Mouse (Mus musculus) urinary bladder, postnatal 14 days (tissue): ENCODE results near the gene Olfr710.
"Not testable (repeated sequence)": the region's sequence is repeated elsewhere in the genome, so short reads cannot be mapped to it uniquely, and the experiment has no call there.

ENCODE experiments used
- DNase-seq: peaks from one replicate; pipeline ENCODE4 v3.0.0; 2021; ENCODE audit warnings: low spot score

The Olfr710 gene

GRCm38 (mm10) chr7:106948212-106948611 is at the start of gene Olfr710:
Olfr710 (minus strand) TSS chr7:106948312.
- DNase-seq, result no peak

- no peak for DNase-seq
Measured at GRCm38 (mm10) chr7:106985236-106985635, 37.1 kb upstream of the Olfr710 start.

DNA sequence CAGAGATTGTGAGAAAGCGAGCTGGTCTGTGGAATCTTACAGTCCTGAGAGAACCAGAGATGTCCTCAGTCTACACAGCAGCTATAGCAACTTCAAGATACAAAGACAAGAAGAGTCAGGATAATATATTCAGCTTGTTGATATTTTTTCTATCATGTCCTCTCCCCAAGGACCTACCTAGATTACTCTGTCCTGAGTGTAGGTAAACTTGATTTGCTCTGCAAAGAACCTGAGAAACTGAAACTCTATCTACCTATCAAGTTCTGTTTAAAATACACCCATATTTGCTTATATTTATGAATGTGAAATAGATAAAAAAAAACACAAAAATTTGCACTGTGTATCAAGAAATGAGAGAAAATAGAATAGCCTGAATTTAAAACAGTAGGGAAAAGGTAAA is 27.2 kb upstream of the Olfr710 start, which contains the start of gene Olfr711:
Olfr711 (minus strand) TSS at position 101 of the 400 bp plus-strand sequence.
- no peak for DNase-seq

GRCm38 (mm10) chr7:106967503-106967902 is 19.4 kb upstream of the Olfr710 start:
- not testable (repeated sequence) for DNase-seq

GRCm38 (mm10) chr7:106963837-106964236 is 15.7 kb upstream of the Olfr710 start, which contains the start of gene Olfr6:
Olfr6 (minus strand) TSS chr7:106963937.
- DNase-seq, result no peak

DNA sequence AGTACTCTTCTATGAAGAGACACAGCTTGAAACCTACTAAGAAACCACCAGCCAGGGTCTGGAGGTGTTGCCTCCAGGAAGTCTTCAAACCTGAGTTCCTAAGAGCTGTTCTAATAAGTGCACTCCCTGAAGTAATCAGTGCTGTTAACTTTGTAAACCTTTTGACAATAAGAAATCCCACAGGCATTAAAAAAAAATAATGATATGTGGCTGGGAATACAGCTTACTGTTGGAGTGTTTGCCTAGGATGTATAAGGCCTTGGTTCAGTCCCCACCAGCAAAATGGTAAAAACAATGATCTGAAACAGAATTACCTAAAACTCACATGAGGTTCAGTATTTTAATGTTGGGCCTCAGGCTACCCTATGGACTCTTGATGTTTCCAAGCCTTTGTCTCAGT is 16.0 kb downstream of the Olfr710 start, which contains the start of gene Olfr709-ps1:
Olfr709-ps1 (minus strand) TSS at position 101 of the 400 bp plus-strand sequence.
- DNase-seq, result no peak

GRCm38 (mm10) chr7:106920961-106921360 is 27.2 kb downstream of the Olfr710 start:
- not testable (repeated sequence) for DNase-seq

GRCm38 (mm10) chr7:106907676-106908075 is 40.4 kb downstream of the Olfr710 start, which contains the start of gene Olfr1532-ps1:
Olfr1532-ps1 (plus strand) TSS chr7:106908001.
- no peak for DNase-seq

DNA sequence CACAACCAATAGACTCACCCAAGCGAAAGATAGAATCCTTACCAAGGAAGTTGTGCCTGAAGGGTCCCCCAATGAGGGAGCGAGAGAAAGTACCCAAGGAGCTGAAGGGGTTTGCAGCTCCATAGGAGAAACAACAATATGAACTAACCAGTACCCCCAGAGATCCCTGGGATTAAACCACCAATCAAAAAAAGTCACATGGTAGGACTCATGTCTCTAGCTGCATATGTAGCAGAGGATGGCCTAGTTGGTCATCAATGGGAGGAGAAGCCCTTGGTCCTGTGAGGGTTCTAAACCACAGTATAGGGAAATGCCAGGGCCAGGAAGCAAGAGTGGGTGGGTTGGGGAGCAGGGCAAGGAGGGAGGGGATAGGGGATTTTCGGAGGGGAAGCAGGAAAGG is 47.0 kb downstream of the Olfr710 start, which contains the start of gene Olfr707:
Olfr707 (minus strand) TSS at position 101 of the 400 bp plus-strand sequence.
- DNase-seq, result not testable (repeated sequence)
